Mouse (Mus musculus) brown adipose tissue, adult 24 weeks (tissue): ENCODE measurements around the gene Gpr107. TPM values are rescaled to one million over a fixed set of nuclear protein-coding genes. Genes with fewer than 3 reads are reported as not detected.
A peak's percentile ranks its signal among the peaks of the same experiment; 100 is the strongest.

Source experiments
- H3K27ac ChIP-seq: fragments of 200-500 bp; replicated peaks from 2 replicates; pipeline ENCODE4 v1.5.1; 2012; ENCODE audit warnings: low read depth, mild to moderate bottlenecking, low read length
- H3K4me1 ChIP-seq: fragments of 200-500 bp; 2 replicates; pipeline ENCODE4 v1.6.1; 2012; ENCODE audit warnings: low read length, mixed read lengths; ENCODE audit not compliant: control insufficient read depth, insufficient read depth, insufficient read length
- H3K4me3 ChIP-seq: fragments of 200-500 bp; 2 replicates; pipeline ENCODE4 v1.5.1; 2012; ENCODE audit warnings: low read depth, mild to moderate bottlenecking, low read length, moderate library complexity; ENCODE audit not compliant: insufficient read depth
- polyA plus RNA-seq: library from polyadenylated mRNA; stranded (reverse); fragments of >200 nt; gene quantifications from 2 replicates; pipeline ENCODE4 v1.2.4, GENCODE M21; 2012; ENCODE audit not compliant: missing spikeins, insufficient read depth, insufficient read length

The Gpr107 gene
- polyA plus RNA-seq, 1 experiment: 11.9 TPM

- Histone ChIP-seq H3K27ac (no peak overlapping the region), H3K4me1 (no peaks in the 10 kb centered on the region)
Measured at GRCm38 (mm10) chr2:31252167-31252566, 100.1 kb downstream of the Gpr107 start.

GRCm38 (mm10) chr2:31253463-31253862 lies 101.3 kb downstream of the Gpr107 start:
- Histone ChIP-seq H3K4me1 (0 out of 2 replicates have a peak, but pooled peaks cover under 1% of the 10 kb centered on the region), H3K4me3 (no peak overlapping the region), H3K27ac (no peak overlapping the region)

More at GRCm38 (mm10) chr2:31252167-31252566, 100.1 kb downstream of the Gpr107 start:
- H3K4me3 ChIP-seq: no peak overlapping the region

DNA sequence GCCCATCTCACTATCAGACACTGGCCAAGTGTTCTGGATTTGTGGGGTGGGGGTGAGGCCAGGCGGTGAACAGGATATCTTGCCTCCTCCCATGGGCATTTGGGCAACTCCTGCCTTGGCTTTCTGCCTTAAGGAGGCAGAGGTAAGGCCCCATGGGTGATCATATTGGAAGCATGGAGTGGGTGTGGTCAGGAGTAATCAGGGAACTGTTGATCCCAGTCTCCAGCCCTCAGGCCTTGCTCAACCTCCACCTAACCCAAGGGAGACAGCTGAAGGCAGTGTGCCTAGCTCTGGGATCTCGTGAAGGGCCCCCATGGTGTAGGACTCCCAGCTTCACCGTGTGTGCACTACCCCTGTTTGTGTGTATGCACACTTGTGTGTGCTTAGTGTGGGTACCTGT lies 102.7 kb downstream of the Gpr107 start:
- H3K4me3 ChIP-seq: no peak overlapping the region
- 0 out of 2 replicates have a peak, but pooled peaks cover 3% of the 10 kb centered on the region for H3K4me1 ChIP-seq
- H3K27ac ChIP-seq: no peak overlapping the region

DNA sequence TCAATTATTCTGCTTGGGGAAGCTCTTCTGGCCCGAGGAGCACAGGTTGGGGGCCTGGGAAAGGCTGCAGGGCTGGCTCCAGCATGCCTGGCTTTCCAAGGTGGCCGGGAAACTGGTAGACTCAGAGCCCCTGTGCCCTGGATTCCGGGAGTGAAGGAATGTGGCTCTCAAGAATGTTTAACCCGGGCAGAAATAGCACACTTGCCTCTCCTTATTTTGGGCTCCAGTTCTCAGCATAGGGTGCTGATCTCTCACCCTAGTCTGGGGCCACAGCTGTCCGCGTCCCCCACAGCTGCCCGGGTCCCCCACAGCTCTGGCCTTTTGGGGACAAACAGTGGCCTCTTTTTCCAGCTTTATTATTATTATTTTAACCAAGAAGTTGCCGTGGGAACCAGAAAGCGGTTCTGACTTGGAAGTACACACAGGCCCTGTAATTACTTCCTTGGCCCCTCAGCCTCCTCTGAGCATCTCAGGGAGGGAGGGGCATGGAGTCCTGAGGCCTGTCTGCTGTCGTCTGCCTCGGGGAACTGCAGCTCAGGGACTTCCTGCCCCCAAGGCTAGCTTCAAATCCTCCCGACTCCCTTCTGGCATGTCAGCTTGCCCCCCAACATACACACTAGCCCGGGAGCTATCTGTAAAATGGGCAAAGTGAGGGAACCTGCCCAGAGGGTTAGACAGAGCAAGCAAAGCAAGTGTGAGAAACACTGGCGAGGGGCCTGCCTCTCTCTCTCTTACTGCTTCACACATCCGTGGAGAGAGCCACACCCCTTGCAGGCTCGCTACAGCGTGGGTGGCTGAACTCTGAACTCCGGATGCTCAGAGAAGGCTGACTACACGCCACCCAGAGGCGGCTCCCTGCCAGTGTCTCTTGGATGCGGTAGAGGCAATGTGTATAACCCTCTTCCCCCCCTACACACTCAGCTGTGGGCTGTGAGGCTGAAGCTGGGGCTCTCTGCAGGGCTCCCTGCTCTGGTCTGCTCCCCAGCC lies 104.1 kb downstream of the Gpr107 start:
- Histone ChIP-seq H3K4me1 (0 out of 2 replicates have a peak, but pooled peaks cover 3% of the 10 kb centered on the region), H3K4me3 (0 out of 2 replicates have a peak overlapping the region, but pooled peaks have one; percentile 11), H3K27ac (peak overlapping the region; percentile 82)

GRCm38 (mm10) chr2:31257096-31257495 lies 105.0 kb downstream of the Gpr107 start:
- Histone ChIP-seq H3K4me3 (no peak overlapping the region), H3K4me1 (0 out of 2 replicates have a peak, but pooled peaks cover 3% of the 10 kb centered on the region), H3K27ac (no peak overlapping the region)

DNA sequence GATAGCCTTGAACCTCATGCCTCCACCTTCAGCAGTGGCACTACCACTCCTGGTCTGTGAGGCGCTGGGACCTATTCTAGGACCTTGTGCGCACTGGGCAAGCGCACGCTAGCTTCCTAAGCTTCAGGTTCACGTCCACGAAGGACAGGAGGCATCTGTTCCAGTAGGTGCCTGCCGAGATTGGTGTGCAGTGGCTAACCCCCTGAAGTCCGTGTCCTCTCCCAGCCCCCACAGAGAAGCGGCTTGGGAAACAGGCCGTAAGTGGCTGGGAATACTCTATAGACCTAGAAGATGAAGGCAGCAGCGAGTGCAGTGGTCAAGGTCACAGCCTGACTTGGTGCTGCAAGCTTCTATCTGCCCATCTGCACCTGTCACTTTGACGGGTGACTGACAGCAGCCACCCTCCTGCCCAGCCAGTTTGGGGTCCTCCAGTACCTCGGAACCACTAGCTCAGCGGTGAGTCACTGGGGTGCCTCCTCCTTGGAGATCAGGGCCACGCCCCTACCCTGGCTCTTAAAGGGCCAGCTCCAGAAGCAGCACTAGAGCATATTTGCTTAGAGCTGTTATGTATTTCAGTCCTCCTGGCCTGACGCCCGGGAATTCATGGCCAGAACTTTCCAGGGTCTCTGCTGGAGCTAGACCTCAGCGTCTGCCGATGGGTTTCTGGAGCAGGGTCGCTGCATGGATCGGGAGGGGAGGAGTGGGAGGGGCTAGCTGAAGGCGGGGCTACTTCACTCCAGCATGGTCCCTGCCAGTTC lies 106.7 kb downstream of the Gpr107 start:
- H3K27ac ChIP-seq: no peak overlapping the region
- 0 out of 2 replicates have a peak, but pooled peaks cover 3% of the 10 kb centered on the region for H3K4me1 ChIP-seq
- H3K4me3 ChIP-seq: peak overlapping the region; percentile 69

DNA sequence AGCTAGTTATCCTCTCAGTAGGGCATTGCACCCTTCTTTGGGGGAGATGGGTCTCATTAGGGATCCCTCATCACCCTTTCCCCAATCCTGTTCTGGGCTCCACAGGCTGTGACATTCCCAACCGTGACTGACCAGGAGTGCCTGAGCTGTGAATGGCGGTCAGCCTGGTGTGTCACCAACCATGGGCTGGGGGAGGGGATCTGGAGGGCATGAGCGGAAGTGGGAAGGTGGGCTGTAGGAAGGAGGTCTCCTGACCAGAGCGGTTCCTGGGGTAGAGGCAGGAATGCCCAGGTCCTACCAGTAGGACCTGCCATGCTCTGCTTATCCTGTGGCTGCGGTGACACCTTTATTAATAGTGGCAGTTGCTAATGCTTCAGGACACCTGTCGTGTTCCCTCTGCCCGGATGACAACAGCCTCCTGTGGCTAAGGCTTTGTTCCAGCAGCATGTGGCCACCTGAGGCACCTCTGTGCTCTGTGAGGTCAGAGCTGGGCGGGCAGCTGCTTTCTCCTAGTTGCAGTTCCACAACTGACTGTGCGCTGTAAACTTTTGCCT lies 107.3 kb downstream of the Gpr107 start:
- H3K4me1 ChIP-seq: 0 out of 2 replicates have a peak, but pooled peaks cover 3% of the 10 kb centered on the region
- peak overlapping the region; percentile 69 for H3K4me3 ChIP-seq
- no peak overlapping the region for H3K27ac ChIP-seq

- Histone ChIP-seq H3K27ac (no peak overlapping the region), H3K4me1 (0 out of 2 replicates have a peak, but pooled peaks cover 3% of the 10 kb centered on the region), H3K4me3 (no peak overlapping the region)
Measured at GRCm38 (mm10) chr2:31260549-31260948, 108.4 kb downstream of the Gpr107 start.

DNA sequence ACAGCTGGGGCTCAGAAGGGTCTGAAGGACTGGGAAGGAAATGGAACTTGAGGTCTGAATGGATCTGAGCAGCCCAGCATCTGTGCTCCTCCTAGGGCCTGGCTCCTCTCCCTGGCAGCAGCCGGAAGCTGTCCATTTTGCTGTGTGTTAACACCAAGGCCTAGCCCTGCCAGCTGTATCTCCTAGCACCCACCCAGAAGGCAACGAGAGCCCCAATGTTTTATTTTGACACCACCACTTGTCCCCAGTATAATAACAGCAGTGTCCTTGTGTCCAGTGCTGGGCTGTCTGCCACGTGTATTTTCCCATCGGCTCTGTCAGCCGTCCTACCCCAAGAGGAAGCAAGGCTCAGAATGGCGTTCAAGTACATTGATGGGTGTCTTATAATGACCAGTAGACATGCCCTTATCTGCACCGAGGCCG lies 110.9 kb downstream of the Gpr107 start:
- H3K4me1 ChIP-seq: 0 out of 2 replicates have a peak, but pooled peaks cover 3% of the 10 kb centered on the region
- no peak overlapping the region for H3K27ac ChIP-seq
- no peak overlapping the region for H3K4me3 ChIP-seq

DNA sequence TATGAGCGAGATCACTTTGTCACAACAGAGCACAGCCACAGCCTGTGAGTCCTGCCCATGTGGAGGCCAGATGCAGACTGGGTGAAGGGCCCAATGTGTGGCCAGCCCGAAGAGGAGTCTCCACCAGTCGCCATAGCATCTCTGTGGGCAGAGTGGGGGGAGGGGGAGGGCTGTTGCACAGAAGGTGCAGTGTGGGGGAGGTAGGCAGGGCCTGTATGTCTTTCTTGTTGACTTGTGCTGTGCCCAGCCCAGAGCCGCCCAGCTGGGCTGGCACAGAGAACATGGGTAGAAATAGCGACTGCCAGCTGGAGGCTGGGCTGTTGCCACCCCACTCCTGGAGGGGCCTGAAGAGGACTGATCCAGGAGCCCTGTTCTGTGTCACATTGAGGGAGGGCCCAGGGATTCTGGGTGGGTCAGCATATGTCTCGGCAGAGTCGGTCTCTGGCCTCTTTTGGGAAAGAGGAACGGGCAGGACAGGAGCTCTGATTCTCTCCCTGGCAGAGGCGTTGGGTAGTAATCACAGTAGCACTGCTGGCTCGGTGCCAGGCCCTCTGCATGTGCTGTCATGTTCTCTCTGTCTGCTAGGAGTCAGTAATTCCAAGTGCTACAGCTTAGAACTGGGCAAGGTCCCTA lies 111.7 kb downstream of the Gpr107 start:
- H3K27ac ChIP-seq: no peak overlapping the region

DNA sequence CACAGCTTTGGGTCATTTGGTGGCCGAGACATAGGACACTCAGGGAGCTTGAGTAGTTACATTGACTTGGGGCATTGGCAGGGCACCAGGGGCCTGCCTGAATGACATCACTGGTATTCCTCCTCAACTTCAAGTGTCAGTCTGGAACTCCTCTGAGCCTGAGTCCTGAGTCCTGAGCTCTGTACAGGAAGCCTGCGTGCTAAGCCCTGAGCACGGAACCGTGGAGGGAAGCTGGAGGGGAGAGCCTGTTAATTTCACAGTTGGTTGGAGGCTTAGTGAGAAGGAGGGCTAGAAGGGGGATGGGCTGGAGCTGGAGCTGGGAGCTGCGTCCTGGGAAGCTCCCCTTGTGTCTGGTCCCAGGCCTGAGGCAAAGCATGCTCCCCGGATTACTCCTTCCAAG lies 115.3 kb downstream of the Gpr107 start:
- H3K27ac ChIP-seq: no peak overlapping the region
- no peak overlapping the region for H3K4me3 ChIP-seq
- H3K4me1 ChIP-seq: no peaks in the 10 kb centered on the region

More for the DNA sequence above, 111.7 kb downstream of the Gpr107 start:
- Histone ChIP-seq H3K4me1 (no peaks in the 10 kb centered on the region), H3K4me3 (no peak overlapping the region)

Other genes with a start within 250 kb of the Gpr107 start
- 15.6 and 20.6 TPM in 2 replicates for gene Ptges, start 222.5 kb upstream of the Gpr107 start, polyA plus RNA-seq
- 13.7 and 14.0 TPM in 2 replicates for gene Tor1b, start 199.4 kb upstream of the Gpr107 start, polyA plus RNA-seq
- gene Tor1a, start 184.4 kb upstream of the Gpr107 start, polyA plus RNA-seq: 20.5 and 26.0 TPM in 2 replicates
- 19.9 and 27.2 TPM in 2 replicates for gene BC005624, start 170.1 kb upstream of the Gpr107 start, polyA plus RNA-seq
- 7.3 and 7.7 TPM in 2 replicates for gene Usp20, start 170.0 kb upstream of the Gpr107 start, polyA plus RNA-seq
- gene Fnbp1, start 10.3 kb upstream of the Gpr107 start, polyA plus RNA-seq: 25.7 and 38.1 TPM in 2 replicates
- 0.25 and 0.67 TPM in 2 replicates for gene Ncs1, start 93.5 kb downstream of the Gpr107 start, polyA plus RNA-seq
- 3.3 and 5.4 TPM in 2 replicates for gene Hmcn2, start 162.1 kb downstream of the Gpr107 start, polyA plus RNA-seq